Mouse (Mus musculus): ENCODE results near the gene Ccdc38. TPM values are rescaled to one million over a fixed set of nuclear protein-coding genes. Genes with fewer than 3 reads are reported as not detected.
"Not testable (repeated sequence)": the region's sequence is repeated elsewhere in the genome, so short reads cannot be mapped to it uniquely, and the experiment has no call there.

The Ccdc38 gene
- total RNA-seq, 2 experiments from 2014 or later: 0.15 TPM; not detected in 1

DNA sequence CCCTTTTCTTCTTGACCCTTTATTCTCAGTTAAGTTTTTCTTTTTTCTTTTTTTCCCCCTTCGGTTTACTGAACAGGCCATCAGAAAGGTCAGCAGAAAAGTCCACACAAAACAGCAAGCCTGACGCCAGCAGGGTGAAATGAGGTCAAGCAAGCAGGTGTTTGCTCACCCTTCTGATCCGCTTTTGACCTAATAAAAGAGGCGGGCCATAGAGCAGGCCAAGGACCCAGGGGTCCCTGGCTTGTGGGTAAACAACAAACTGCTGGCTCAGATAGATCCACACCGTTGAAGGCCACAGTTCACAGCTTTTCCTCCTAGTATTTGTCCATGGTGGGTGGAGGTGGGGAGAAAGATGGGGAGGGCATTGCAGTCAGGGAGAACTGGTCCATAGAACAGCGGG is 2.7 kb downstream of the Ccdc38 start:
- DNase-seq (ENCODE audit: extremely low spot score in 1 of 2, low spot score in 2 of 2): no peak
- intact Hi-C loops (cut with DNase I): loop anchor here (5.0 kb wide), 1 partner anchor 46 kb away; no protein-coding TSS in a partner anchor

DNA sequence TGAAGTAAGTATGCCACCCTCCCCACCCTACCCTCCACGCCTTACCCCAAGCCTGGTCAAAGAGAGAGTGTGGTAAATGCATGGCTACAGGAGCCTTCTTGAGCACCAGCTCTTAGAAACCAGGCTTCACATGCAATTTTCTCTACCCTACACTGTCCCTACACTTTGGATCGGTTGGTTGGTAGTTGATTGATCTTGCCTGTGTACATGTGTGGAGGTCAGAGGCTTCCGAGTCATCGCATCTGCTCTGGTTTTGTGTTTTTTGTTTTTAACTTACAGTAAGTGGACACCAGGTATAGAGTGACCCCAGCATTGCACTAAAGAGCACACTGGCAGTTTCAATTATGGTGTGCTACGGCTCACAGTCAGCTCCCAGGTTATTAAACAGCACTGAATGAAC is 3.7 kb downstream of the Ccdc38 start:
- no peak for DNase-seq (ENCODE audit: extremely low spot score in 1 of 2, low spot score in 2 of 2)
- intact Hi-C loops (cut with DNase I): loop anchor here (5.0 kb wide), 1 partner anchor 47 kb away; no protein-coding TSS in a partner anchor

DNA sequence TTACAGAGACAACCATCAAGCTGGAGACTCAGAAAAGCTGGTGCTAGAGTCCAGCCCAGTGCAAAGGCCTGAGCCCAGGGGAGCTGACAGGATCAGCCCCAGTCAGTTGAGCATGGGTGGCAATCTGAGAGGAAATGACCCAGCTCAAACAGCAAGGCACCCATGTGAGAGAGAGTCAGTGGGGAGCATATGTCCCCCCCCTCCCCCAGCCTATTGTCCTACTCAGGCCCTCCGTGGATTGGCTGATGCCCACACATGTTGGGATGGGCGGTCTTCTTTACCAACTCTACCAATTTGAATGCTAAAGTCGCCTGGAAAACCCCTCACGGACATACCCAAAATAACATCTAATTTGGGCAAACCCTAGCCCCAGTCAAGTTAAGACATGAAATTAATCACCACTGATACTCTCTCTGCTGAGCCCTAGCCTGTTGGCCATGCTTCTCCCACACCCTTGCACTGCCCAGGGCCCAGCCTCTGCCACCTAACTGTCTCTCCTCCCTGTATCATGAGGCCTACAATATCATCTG is 7.4 kb downstream of the Ccdc38 start:
- DNase-seq (ENCODE audit: extremely low spot score in 1 of 2, low spot score in 2 of 2): no peak
- intact Hi-C loops (cut with DNase I): no loop called here

DNA sequence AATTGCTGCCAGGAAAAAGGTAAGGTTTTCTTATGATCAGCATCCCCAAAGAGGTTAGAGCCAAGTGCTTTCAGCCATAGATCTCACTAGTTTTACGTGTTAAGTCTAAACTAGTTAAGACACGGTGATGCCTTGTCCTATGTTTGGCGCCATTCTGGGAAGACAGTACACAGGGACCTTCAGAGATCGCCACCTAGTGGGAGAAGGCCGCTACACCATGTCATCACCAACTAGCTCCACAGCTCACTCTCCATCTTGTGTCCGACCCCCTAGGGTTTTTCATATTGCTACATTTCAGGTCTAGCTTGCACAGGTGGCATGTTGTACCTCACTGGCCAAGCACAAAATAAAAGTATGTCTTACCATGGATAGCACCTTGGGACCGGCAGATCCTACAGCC is 8.6 kb downstream of the Ccdc38 start:
- intact Hi-C loops (cut with DNase I): no loop called here
- DNase-seq (ENCODE audit: extremely low spot score in 1 of 2, low spot score in 2 of 2): peak; percentile 59 to 76

DNA sequence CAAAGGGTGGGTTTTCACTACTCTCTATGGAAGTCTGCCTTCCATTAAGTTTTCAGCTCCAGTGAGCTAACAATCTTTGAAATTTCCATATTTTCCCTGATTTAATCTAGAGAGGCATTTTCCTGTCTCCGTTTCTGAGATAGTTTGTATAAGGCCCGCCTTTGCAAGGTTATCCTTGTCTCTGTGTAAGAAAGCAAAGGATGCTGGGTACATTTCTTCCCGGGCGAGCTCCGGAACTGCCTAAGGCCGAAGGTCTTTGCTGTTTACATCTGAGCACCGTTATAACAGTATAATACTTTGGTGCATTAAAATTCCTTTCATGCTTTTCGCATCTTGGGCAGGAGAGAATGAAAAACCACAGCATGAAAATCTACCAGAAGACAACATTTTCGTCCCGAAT is 9.4 kb downstream of the Ccdc38 start:
- no peak for DNase-seq (ENCODE audit: extremely low spot score in 1 of 2, low spot score in 2 of 2)
- intact Hi-C loops (cut with DNase I): no loop called here

DNA sequence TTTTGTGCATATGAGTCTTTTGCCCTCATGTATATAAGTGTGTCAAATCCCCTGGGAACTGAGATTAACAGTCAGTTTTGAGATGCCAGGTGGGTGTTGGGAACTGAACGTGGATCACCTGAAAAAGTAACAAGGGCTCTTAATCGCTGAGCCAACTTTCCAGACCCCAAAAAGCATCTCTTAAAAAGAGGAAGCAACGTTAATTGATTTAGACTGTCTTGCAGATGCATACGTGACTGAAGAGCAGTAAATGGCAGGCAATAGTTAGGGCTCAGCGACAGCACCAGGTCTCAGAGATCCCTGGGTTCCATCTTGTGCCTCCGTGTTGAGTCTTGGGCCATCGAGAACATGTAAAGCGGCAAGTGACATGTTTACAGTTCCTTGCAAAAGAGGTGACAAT is 12.2 kb downstream of the Ccdc38 start:
- no peak for DNase-seq (ENCODE audit: extremely low spot score in 1 of 2, low spot score in 2 of 2)
- intact Hi-C loops (cut with DNase I): no loop called here

DNA sequence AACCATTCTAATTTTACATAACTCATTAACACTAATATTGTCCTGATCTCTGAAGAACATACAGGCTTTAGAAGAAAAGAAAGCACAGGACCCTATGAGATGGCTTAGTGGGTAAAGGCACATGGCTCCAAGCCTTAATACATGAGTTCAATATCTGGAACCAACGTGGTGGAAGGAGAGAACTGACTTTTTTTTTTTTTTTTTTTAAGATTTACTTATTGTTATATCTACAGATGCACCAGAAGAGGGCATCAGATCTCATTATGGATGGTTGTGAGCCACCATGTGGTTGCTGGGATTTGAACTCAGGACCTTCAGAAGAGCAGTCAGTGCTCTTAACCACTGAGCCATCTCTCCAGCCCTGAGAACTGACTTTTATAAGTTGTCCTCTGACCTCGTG is 17.5 kb downstream of the Ccdc38 start:
- intact Hi-C loops (cut with DNase I); DNase-seq (ENCODE audit: extremely low spot score in 1 of 2, low spot score in 2 of 2): not testable (repeated sequence)

DNA sequence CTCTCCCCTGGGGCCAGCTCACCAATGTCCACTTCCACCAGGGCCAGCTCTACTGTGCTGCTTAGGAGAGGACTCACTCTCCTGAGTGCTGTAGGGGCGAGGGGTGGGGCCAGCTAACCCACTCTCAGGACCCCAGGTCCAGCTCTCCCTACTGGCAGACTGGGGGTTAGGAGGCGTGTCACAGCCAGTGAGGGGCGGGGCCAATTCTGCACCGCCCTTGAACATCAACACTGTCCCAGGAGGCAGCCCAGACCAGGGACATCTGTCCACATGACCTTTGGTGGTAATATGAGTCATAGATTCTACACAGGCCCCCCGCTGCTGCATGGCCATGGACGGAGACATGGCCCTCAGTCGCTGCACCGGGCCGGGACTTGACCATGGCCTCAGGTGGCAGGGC is 19.4 kb downstream of the Ccdc38 start:
- no peak for DNase-seq (ENCODE audit: extremely low spot score in 1 of 2, low spot score in 2 of 2)
- intact Hi-C loops (cut with DNase I): no loop called here

DNA sequence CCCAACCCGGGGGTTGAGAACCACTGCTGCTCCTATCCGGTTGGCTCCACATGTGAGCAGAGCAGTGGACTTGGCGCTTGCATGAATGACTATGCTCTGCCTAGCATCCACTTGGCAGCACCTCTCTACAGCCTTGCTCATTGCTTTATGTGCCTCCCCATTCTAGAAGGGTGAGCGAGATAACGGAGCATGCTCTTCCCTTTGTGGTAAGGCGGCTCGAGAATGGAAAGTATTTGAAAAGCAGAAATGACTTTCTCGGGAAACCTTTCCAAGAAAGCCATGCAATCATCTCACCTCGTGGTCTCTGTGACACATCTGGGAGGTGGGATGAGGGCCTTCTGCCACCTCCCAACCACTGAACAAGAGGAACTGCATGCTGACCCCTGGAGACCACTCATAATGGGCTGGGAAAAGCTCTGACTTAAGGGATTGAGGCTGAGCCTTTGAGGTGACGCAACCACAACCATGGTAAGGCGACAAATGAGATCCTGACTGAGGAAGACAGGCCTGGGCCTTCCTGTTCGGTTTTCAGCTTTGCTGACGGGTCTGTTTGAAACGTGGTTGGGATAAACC is 24.2 kb downstream of the Ccdc38 start:
- intact Hi-C loops (cut with DNase I): no loop called here
- no peak for DNase-seq (ENCODE audit: extremely low spot score in 1 of 2, low spot score in 2 of 2)

DNA sequence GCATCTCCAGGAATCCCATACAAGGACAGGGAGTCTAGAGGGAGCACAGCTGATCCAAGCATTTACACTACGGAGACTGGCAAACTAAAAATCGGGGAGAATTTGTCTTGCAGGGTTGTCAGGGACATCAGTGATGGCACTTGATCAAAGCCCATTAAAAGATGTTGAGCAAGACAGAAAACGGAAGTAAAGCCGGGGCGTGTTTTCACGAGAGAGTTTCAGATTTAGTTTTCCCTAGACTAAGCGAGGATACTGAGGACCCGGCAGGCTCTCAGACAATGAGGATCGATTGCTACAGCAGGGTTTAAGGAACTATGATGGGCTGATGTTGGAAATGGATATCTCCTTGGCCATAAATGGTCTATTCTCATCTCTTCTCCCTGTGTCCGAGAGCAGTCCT is 26.6 kb downstream of the Ccdc38 start:
- DNase-seq (ENCODE audit: extremely low spot score in 1 of 2, low spot score in 2 of 2): no peak
- intact Hi-C loops (cut with DNase I): no loop called here

DNA sequence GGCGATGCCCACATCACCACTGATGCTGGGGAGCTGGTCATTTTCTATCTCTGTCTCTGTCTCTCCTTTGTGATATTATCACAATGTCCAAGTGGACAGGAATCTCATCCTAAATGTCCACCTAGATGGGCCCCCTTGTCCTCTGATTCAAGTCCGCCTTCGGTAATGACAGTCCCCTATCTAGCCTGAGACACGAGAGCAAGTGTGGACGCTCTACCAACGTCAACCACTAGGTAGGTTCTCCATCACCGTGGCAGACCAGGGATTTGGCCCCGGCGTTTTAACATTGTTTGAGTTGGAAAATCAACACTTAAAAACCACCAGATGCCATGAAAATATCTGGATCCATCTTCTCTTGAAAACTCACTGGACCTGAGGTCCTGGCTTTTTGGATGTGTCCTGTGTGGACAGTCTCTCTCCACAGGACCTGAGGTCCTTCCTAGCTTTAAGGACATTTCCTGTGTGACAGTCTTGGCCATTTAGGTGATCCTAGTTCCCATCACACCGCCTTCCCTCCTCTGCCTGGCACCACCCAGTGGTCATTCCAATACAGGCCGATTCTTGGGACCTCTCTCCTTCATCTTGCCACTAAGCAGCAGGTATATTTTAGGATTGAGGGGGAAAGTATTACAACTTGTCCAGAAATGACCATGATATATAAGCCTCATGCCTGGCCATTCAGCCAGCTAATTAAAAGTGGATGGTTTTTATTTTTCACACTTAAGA is 27.6 kb downstream of the Ccdc38 start:
- intact Hi-C loops (cut with DNase I): no loop called here
- DNase-seq (ENCODE audit: extremely low spot score in 1 of 2, low spot score in 2 of 2): no peak

DNA sequence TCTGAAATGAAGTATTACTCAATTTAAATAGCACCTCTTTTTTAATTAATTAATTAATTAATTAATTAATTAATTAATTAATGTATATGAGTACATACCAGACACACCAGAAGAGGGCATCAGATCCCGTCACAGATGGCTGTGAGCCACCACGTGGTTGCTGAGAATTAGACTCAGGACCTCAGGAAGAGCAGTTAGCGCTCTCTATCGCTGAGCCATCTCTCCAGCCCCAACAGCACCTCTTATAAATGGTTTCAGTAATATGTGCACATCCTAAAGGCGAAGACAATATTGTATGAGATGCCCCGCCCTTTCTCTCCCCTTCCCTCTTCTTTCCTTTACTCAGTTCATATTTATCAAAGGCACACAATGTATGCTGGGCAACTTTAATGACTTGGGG is 28.2 kb downstream of the Ccdc38 start:
- DNase-seq (ENCODE audit: extremely low spot score in 1 of 2, low spot score in 2 of 2): no peak
- intact Hi-C loops (cut with DNase I): no loop called here

DNA sequence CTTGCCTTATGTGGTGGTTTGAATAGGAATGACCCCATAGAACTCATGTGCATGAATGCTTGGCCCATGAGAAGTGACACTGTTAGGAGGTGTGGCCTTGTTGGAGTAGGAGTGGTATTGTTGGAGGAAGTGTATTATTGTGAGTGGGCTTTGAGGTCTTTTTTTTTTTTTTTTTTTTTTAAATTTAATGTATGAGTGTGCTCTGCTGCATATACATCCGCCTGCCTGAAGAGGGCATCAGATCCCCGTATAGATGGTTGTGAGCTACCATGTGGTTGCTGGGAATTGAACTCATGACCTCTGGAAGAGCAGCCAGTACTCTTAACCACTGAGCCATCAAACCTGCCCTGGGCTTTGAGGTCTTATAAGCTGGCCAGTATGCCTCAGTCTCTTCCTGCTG is 31.8 kb downstream of the Ccdc38 start:
- intact Hi-C loops (cut with DNase I): loop anchor here (10.0 kb wide), 1 partner anchor 527 kb away; no protein-coding TSS in a partner anchor
- no peak for DNase-seq (ENCODE audit: extremely low spot score in 1 of 2, low spot score in 2 of 2)

DNA sequence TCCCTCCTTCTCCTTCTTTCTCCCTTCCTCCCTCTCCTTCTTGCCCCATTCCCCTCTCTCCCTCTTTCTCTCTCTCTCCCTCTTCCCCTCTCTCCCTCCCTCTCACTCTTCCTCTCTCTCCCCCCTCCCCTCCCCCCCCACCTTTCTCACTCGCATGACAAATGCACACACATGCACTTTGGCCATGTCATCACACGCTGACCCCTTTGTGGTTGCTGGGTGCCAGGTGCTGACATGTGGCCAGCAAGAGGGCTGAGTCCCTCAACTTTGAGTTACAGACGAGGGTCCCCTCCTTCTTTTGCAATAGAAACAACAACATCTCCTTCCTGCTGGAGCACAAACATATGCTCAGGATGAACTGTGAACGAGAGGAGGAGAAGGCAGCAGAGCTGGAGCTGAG is 34.5 kb downstream of the Ccdc38 start:
- intact Hi-C loops (cut with DNase I): loop anchor here (5.0 to 10.0 kb wide), 4 partner anchors 88 to 530 kb away; partner anchors contain the start of gene Hal
- no peak for DNase-seq (ENCODE audit: extremely low spot score in 1 of 2, low spot score in 2 of 2)

DNA sequence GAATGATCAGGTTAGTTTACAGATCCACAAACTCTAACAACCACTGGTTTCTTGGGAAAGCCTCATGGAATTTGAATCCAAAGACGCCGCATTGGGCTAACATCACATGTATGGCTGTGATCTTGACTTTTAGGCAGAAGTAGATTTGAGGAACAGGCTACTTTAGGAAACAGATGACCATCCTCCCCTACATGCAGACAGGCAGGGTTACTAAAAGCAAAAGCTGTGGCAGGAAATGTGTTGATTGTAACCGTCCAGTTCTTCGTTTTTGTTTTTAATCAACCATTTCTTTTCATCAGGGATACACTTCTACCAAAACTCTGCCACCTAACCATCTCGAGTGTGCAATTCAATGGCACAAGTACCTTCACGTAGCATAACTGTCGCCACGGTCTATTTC is 35.5 kb downstream of the Ccdc38 start:
- intact Hi-C loops (cut with DNase I): loop anchor here (5.0 to 10.0 kb wide), 4 partner anchors 89 to 531 kb away; partner anchors contain the start of gene Hal
- no peak for DNase-seq (ENCODE audit: extremely low spot score in 1 of 2, low spot score in 2 of 2)

DNA sequence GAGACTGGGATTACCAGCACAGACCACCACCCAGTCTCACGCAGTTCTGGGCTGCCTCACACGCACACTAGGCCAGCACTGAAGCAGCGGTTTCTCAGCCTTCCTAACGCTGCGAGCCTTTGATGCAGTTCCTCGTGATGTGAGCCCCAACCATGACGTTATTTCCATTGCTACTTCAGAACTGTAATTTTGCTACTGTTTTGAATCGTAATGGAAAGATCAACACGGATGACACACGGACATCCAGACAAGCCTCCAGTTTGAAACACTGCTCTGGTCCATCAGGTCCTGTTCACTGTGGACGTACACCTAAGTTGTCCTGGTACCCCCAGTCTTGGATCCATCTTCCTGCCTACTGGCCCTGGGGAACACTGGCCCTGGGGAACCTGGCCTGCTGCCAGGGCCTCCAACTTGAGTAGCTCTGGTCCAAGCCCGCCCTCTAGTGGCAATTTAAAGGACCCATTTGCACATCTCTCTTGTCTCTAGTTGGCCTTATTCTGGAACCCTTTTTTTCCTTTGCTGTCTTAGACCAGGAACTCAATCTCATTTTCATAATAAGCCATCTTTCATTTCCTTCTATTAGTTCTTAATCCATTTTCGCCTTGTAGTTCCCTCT is 36.9 kb downstream of the Ccdc38 start:
- intact Hi-C loops (cut with DNase I): loop anchor here (5.0 to 10.0 kb wide), 4 partner anchors 90 to 533 kb away; partner anchors contain the start of gene Hal
- peak; percentile 70 to 88 for DNase-seq (ENCODE audit: extremely low spot score in 1 of 2, low spot score in 2 of 2)

DNA sequence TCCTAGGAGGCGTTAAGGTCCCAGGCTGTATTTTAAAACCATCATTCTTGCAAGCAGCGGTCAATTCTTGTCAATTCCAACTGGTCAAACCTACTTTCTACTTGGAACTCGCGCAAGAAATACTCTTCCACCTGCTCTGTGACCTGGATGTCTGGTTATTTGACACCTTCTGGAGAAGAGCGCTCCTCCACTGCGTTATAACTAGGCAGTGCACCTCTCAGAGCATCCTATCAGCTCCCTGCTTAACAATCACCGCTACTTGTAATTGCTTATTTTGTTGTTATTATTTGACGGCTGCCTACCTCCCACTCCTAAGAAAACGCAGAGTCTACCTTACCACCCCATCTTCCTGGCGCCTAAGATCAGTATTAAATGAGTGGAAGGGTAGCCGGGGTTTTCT is 48.4 kb downstream of the Ccdc38 start:
- DNase-seq (ENCODE audit: extremely low spot score in 1 of 2, low spot score in 2 of 2): no peak
- intact Hi-C loops (cut with DNase I): no loop called here

DNA sequence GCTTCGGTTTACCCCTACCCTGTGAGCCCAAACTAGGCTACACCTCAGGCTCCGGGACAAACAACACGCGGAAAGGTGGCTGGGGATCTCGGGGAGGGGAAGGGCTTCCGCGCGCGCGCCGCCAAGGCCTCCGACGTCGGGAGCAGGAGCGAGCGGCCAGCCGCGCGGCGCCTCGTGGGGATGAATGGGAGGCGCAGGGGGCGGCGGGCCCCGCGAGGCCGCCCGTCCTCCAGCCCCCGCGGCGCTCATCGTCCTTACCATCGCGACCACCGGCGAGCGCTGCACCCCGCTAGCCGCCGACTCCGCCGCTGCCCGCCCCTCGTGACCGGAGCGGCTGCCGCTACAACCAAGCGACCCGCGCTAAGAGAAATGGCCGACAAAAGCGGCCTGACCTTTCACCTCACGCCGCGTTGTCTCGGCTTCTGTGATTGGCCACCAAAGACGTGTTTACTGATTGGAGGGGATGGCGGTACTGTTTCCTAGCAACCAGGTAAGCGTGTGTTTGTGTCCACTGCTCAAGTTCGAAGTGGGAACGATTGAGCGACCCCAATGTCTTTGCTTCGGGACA is 48.9 kb downstream of the Ccdc38 start, which contains the start of gene Snrpf:
Gene Snrpf, minus strand, starts transcription at position 426 of the 568 bp plus-strand sequence.
- DNase-seq (ENCODE audit: extremely low spot score in 1 of 2, low spot score in 2 of 2): peak; percentile 91 to 94
- intact Hi-C loops (cut with DNase I): no loop called here

DNA sequence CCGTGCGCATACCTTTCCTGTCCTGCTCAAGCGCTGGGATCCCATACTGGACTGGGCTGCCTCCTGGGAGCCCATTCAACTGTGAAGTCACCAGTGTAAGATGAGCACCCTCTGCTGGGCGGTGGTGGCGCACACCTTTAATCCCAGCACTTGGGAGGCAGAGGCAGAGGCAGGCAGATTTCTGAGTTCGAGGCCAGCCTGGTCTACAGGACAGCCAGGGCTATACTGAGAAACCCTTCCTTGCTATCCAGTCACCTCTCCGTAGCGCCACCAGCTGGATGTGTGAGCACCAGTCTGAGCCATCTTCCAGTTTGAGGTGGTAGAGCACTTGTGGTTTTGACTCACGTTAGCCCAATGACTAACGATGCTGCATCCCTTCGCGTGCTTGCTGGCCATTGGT is 52.0 kb downstream of the Ccdc38 start:
- intact Hi-C loops (cut with DNase I): loop anchor here (2.0 kb wide), 1 partner anchor 220 kb away; no protein-coding TSS in a partner anchor
- peak in 1 of 2 experiments; percentile 27 for DNase-seq (ENCODE audit: extremely low spot score in 1 of 2, low spot score in 2 of 2)

All from left cerebral cortex, postnatal 10 days (tissue).